Mouse (Mus musculus) limb, embryonic 12.5 days (tissue): ENCODE data around the gene Klhl3. TPM values are rescaled to one million over a fixed set of nuclear protein-coding genes. Genes with fewer than 3 reads are reported as not detected.

Experiments used
- ATAC-seq: fragments of 200-750 bp; cut with Nextera tagmentation; 2 replicates; pipeline ENCODE4 v1.8.0; 2017; ENCODE audit warnings: low read depth, moderate TSS enrichment; ENCODE audit not compliant: insufficient number of reproducible peaks, insufficient read depth, low FRiP score, low TSS enrichment
- H3K27ac ChIP-seq: fragments of 300-500 bp; sonication (generic); 2 replicates; pipeline ENCODE4 v1.5.1; 2016; ENCODE audit warnings: mild to moderate bottlenecking, moderate library complexity
- H3K27me3 ChIP-seq: fragments of 300-500 bp; sonication (generic); 2 replicates; pipeline ENCODE4 v1.6.1; 2016; ENCODE audit warnings: mild to moderate bottlenecking, moderate library complexity
- H3K36me3 ChIP-seq: fragments of 300-500 bp; sonication (generic); 2 replicates; pipeline ENCODE4 v1.6.1; 2016; ENCODE audit warnings: mild to moderate bottlenecking, moderate library complexity
- H3K4me1 ChIP-seq: fragments of 300-500 bp; sonication (generic); replicated peaks from 2 replicates; pipeline ENCODE4 v1.6.1; 2016
- H3K4me2 ChIP-seq: fragments of 300-500 bp; sonication (generic); 2 replicates; pipeline ENCODE4 v1.6.1; 2016; ENCODE audit warnings: mild to moderate bottlenecking, moderate library complexity
- H3K4me3 ChIP-seq: fragments of 300-500 bp; sonication (generic); replicated peaks from 2 replicates; pipeline ENCODE4 v1.5.1; 2016; ENCODE audit warnings: mild to moderate bottlenecking
- H3K9ac ChIP-seq: fragments of 300-500 bp; sonication (generic); replicated peaks from 2 replicates; pipeline ENCODE4 v1.6.1; 2016; ENCODE audit warnings: mild to moderate bottlenecking, moderate library complexity
- H3K9me3 ChIP-seq: fragments of 300-500 bp; sonication (generic); 2 replicates; pipeline ENCODE4 v1.6.1; 2016; ENCODE audit warnings: mild to moderate bottlenecking, moderate library complexity
- WGBS: fragments of 180-500 bp; shearing (Covaris S2); methylation state at CpG from one replicate; pipeline ENCODE4 v1.1.7; 2016; 5-methylcytosine and 5-hydroxymethylcytosine counted together
- polyA plus RNA-seq: library from polyadenylated mRNA; unstranded; fragments of >200 nt; fragmentation: Nextera tagmentation; extraction: Ambion mirVana; gene quantifications from 2 replicates; pipeline ENCODE4 v1.2.1, GENCODE M21; 2016

The Klhl3 gene
- polyA plus RNA-seq, 1 experiment from 2014 or later = 4.4 TPM

- ATAC-seq = no peak
- 88% methylated on average over 7 of the region's 7 CpGs for WGBS
- Histone ChIP-seq H3K4me1 (peaks cover 7% of the 10 kb centered on the region; the same call in 1 of the 2 replicates), H3K4me3 (no peak overlapping the region), H3K9ac (no peak overlapping the region), H3K4me2 (no peak overlapping the region), H3K36me3 (peaks cover 22% of the 10 kb centered on the region), H3K27me3 (no peaks in the 10 kb centered on the region), H3K9me3 (no peaks in the 10 kb centered on the region; the same call in 1 of the 2 replicates), H3K27ac (no peak overlapping the region)
Observed at GRCm38 (mm10) chr13:58046178-58046577, 67.2 kb downstream of the Klhl3 start.

- H3K4me2 ChIP-seq = no peak overlapping the region
- H3K4me1 ChIP-seq = peaks cover 4% of the 10 kb centered on the region; the same call in 1 of the 2 replicates
- no peaks in the 10 kb centered on the region for H3K27me3 ChIP-seq
- H3K36me3 ChIP-seq = peaks cover 29% of the 10 kb centered on the region
- ATAC-seq = no peak
- no peaks in the 10 kb centered on the region; the same call in 1 of the 2 replicates for H3K9me3 ChIP-seq
- no peak overlapping the region for H3K27ac ChIP-seq
- H3K4me3 ChIP-seq = no peak overlapping the region
- H3K9ac ChIP-seq = no peak overlapping the region
- 53% methylated on average over 4 of the region's 4 CpGs for WGBS
Observed at GRCm38 (mm10) chr13:58045278-58045677, 68.1 kb downstream of the Klhl3 start.

GRCm38 (mm10) chr13:58043278-58043677 is 70.1 kb downstream of the Klhl3 start:
- Histone ChIP-seq H3K27ac (no peak overlapping the region), H3K4me2 (no peak overlapping the region), H3K36me3 (peaks cover 23% of the 10 kb centered on the region), H3K9ac (no peak overlapping the region), H3K4me1 (peaks cover 4% of the 10 kb centered on the region; the same call in 1 of the 2 replicates), H3K27me3 (no peaks in the 10 kb centered on the region), H3K9me3 (no peaks in the 10 kb centered on the region; the same call in 1 of the 2 replicates), H3K4me3 (no peak overlapping the region)
- WGBS = 95% methylated on average over 8 of the region's 8 CpGs
- no peak for ATAC-seq

DNA sequence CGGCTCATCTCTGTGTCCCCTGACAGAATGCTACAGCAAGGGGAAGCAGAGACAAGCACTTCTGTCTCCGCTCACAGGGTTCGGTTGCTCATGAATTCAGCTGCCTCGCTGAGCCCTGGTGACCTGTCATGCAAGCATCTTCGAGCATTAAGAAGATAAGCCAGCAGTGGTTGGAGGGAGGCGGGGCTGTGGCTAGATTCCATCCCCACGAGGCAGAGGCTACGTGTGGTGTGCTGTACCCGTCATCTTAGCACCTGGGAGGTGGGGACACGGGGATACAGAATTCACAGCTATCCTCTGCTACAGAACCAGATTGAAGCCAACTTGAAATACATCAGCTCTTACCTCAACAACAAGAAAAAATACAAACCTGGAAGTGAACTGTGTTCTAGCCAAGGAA is 73.3 kb downstream of the Klhl3 start:
- 75% methylated on average over 10 of the region's 10 CpGs for WGBS
- Histone ChIP-seq H3K27me3 (no peaks in the 10 kb centered on the region), H3K9ac (no peak overlapping the region)

DNA sequence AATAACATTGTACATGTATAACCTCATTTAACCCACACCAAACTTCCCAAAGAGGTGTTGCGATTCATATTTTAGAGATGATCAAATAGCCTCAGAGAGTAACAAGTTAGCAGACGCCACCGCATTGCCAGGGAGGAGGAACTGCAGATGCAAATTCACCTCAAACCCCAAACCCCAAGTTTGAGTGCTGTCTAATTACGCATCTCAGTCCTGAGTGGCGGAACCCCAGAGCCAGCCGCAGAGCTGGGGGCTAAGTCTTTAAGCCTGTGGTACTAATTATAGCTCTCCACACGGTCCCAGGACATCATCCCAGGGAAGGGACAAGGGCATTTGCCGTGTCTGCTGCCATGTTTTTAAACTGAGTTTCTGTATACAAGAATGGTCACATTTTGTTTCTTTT is 75.9 kb downstream of the Klhl3 start:
- H3K36me3 ChIP-seq = peaks cover 10% of the 10 kb centered on the region
- H3K9me3 ChIP-seq = no peaks in the 10 kb centered on the region
- H3K9ac ChIP-seq = no peak overlapping the region
- WGBS = 76% methylated on average over 8 of the region's 8 CpGs
- ATAC-seq = no peak
- no peak overlapping the region for H3K4me2 ChIP-seq
- 0 out of 2 replicates have a peak, but pooled peaks cover 4% of the 10 kb centered on the region for H3K4me1 ChIP-seq
- no peak overlapping the region for H3K27ac ChIP-seq
- H3K4me3 ChIP-seq = no peak overlapping the region
- no peaks in the 10 kb centered on the region for H3K27me3 ChIP-seq

More for the DNA sequence above, 73.3 kb downstream of the Klhl3 start:
- no peak overlapping the region for H3K27ac ChIP-seq
- H3K4me3 ChIP-seq = no peak overlapping the region
- no peak overlapping the region for H3K4me2 ChIP-seq
- peaks cover 8% of the 10 kb centered on the region; the same call in 1 of the 2 replicates for H3K4me1 ChIP-seq
- no peak for ATAC-seq
- peaks cover 16% of the 10 kb centered on the region for H3K36me3 ChIP-seq
- H3K9me3 ChIP-seq = no peaks in the 10 kb centered on the region

GRCm38 (mm10) chr13:58035470-58036156 is 77.8 kb downstream of the Klhl3 start:
- WGBS = 63% methylated on average over 10 of the region's 10 CpGs
- Histone ChIP-seq H3K4me3 (no peak overlapping the region), H3K9me3 (no peaks in the 10 kb centered on the region), H3K4me1 (0 out of 2 replicates have a peak, but pooled peaks cover 4% of the 10 kb centered on the region), H3K4me2 (no peak overlapping the region), H3K9ac (no peak overlapping the region), H3K27ac (no peak overlapping the region), H3K36me3 (peaks cover 2% of the 10 kb centered on the region; the same call in 1 of the 2 replicates), H3K27me3 (no peaks in the 10 kb centered on the region)
- ATAC-seq = no peak

DNA sequence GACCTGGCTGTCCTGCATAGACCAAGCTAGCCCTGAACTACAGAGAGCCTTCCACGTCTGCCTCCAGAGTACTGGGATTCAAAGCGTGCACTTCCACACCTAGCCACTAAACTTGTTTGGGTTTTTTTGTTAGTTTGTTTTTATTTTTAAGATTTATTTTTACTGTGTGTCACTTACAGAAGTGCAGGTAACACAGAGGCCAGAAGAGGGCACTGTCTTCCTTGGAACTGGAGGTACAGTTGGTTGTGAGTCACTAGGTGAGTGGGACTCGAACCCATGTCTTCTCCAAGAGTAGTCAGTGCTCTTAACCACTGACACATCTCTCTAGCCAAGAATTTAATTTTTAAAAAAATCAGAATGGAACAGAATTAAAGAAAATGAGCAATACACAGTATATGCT is 78.4 kb downstream of the Klhl3 start:
- no peaks in the 10 kb centered on the region for H3K27me3 ChIP-seq
- WGBS = 90% methylated on average over 3 of the region's 3 CpGs
- no peaks in the 10 kb centered on the region; the same call in 1 of the 2 replicates for H3K36me3 ChIP-seq
- 0 out of 2 replicates have a peak, but pooled peaks cover 8% of the 10 kb centered on the region for H3K4me1 ChIP-seq
- no peak overlapping the region for H3K9ac ChIP-seq
- no peak overlapping the region for H3K4me2 ChIP-seq
- no peak overlapping the region for H3K27ac ChIP-seq
- no peaks in the 10 kb centered on the region for H3K9me3 ChIP-seq
- no peak overlapping the region for H3K4me3 ChIP-seq
- ATAC-seq = no peak

- Histone ChIP-seq H3K4me2 (no peak overlapping the region), H3K27ac (no peak overlapping the region), H3K27me3 (no peaks in the 10 kb centered on the region), H3K4me3 (no peak overlapping the region), H3K9ac (no peak overlapping the region), H3K36me3 (peaks cover under 1% of the 10 kb centered on the region; the same call in 1 of the 2 replicates), H3K9me3 (no peaks in the 10 kb centered on the region), H3K4me1 (0 out of 2 replicates have a peak, but pooled peaks cover 8% of the 10 kb centered on the region)
- no peak for ATAC-seq
- 87% methylated on average over 6 of the region's 6 CpGs for WGBS
Observed at GRCm38 (mm10) chr13:58034507-58034906, 78.9 kb downstream of the Klhl3 start.

DNA sequence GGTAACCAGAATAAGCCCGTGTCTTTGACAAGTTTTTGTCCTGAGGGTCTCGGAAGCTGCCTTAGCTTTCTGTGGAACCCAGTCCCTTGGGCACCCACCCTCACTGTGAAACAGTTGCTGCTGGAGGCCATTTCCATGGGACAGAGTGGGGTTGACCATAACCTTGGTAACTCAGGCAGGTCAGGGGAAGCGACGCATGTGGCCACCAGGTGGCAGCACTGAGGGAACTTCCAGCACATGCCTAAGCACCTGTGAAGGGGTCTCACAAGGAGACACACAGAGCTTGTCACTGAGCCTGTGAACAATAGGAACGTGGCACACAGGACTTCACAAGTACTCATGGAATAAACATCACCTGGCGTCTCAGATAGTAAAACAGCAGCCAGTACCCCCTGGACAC is 81.6 kb downstream of the Klhl3 start:
- Histone ChIP-seq H3K9ac (no peak overlapping the region), H3K4me2 (no peak overlapping the region), H3K9me3 (no peaks in the 10 kb centered on the region), H3K27ac (no peak overlapping the region), H3K4me3 (no peak overlapping the region), H3K4me1 (0 out of 2 replicates have a peak, but pooled peaks cover 8% of the 10 kb centered on the region), H3K36me3 (peaks cover 10% of the 10 kb centered on the region; the same call in 1 of the 2 replicates), H3K27me3 (no peaks in the 10 kb centered on the region)
- ATAC-seq = no peak
- WGBS = 46% methylated on average over 6 of the region's 6 CpGs

- no peaks in the 10 kb centered on the region for H3K9me3 ChIP-seq
- H3K36me3 ChIP-seq = peaks cover 28% of the 10 kb centered on the region; the same call in 1 of the 2 replicates
- WGBS = 88% methylated on average over 8 of the region's 8 CpGs
- H3K4me1 ChIP-seq = 0 out of 2 replicates have a peak, but pooled peaks cover 5% of the 10 kb centered on the region
- H3K4me3 ChIP-seq = no peak overlapping the region
- H3K27me3 ChIP-seq = no peaks in the 10 kb centered on the region
- H3K9ac ChIP-seq = no peak overlapping the region
- H3K4me2 ChIP-seq = no peak overlapping the region
- ATAC-seq = no peak
- no peak overlapping the region for H3K27ac ChIP-seq
Observed at GRCm38 (mm10) chr13:58027115-58027514, 86.3 kb downstream of the Klhl3 start.

DNA sequence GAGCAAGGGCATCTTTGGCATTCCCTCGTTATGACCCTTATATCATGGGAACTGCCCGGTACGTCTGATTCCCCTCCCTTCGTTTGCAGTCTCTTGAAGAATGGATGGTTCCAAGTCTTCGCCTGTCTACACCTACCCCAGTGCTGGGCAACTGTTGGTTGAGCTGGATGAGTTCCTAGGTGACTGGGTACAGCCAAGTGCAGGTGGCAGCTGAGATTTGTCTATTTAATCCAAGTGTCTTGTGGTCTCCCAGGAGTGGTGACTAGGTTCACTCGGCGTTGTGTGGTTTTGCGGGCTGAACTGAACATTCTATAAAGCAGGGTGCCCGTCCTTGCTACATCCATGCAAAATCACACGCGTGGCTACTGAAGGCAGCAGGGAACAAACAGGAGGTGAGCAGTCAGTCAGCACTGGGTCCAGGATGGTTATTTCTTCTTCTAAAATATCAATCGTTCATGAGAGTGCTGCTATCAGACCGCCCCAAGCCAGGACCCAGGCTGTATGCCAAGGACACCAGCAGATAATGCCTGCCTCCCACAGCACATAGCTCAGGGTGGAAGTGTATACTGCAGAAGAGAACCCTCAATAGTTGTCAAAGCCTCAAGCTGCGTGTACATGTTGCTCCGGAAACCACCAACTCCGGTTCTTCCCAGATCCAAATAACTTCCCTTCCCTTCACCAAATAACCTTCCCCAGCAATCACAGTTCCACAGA is 87.5 kb downstream of the Klhl3 start:
- no peak overlapping the region for H3K27ac ChIP-seq
- H3K27me3 ChIP-seq = no peaks in the 10 kb centered on the region
- H3K9ac ChIP-seq = no peak overlapping the region
- WGBS = 93% methylated on average over 16 of the region's 16 CpGs
- peaks cover 28% of the 10 kb centered on the region; the same call in 1 of the 2 replicates for H3K36me3 ChIP-seq
- H3K9me3 ChIP-seq = no peaks in the 10 kb centered on the region
- 0 out of 2 replicates have a peak, but pooled peaks cover 5% of the 10 kb centered on the region for H3K4me1 ChIP-seq
- H3K4me2 ChIP-seq = no peak overlapping the region
- ATAC-seq = no peak
- H3K4me3 ChIP-seq = no peak overlapping the region
